Mouse (Mus musculus): ENCODE data around the gene Plin2. TPM values are rescaled to one million over a fixed set of nuclear protein-coding genes. Genes with fewer than 3 reads are reported as not detected.
"Not testable (repeated sequence)": the region's sequence is repeated elsewhere in the genome, so short reads cannot be mapped to it uniquely, and the experiment has no call there.

The Plin2 gene
- polyA plus RNA-seq, 1 experiment, result 60.7 TPM

- no peaks in the 10 kb centered on the region for H3K27me3 ChIP-seq (ENCODE audit: control insufficient read depth, insufficient read depth, low read length, poor library complexity, severe bottlenecking)
- H3K27ac ChIP-seq (ENCODE audit: insufficient read depth, low read length), result no peak overlapping the region
- H3K4me1 ChIP-seq (ENCODE audit: control insufficient read depth, insufficient read depth, low read length), result no peaks in the 10 kb centered on the region
- no peak for TF ChIP-seq CTCF (IDR thresholded peaks at IDR 0.05; ENCODE audit: low read depth, low read length)
- TF ChIP-seq EP300 (IDR thresholded peaks at IDR 0.05; ENCODE audit: insufficient read depth, low read depth, low read length), result no peak
- TF ChIP-seq POLR2A (IDR thresholded peaks at IDR 0.05; ENCODE audit: insufficient read depth, low read length), result no peak
- peaks cover 15% of the 10 kb centered on the region; the same call in 1 of the 2 replicates for H3K36me3 ChIP-seq (ENCODE audit: control insufficient read depth, insufficient read depth, low read length, poor library complexity, severe bottlenecking)
- no peak overlapping the region for H3K4me3 ChIP-seq (ENCODE audit: low read depth, low read length)
- no peak overlapping the region for H3K9ac ChIP-seq (ENCODE audit: low read depth, poor library complexity, severe bottlenecking)
- no peaks in the 10 kb centered on the region for H3K9me3 ChIP-seq (replicated peaks; ENCODE audit: control insufficient read depth, insufficient read depth, low read length, poor library complexity, severe bottlenecking)
Observed at GRCm38 (mm10) chr4:86657176-86657575, 12.7 kb downstream of the Plin2 start.

- H3K9ac ChIP-seq (ENCODE audit: low read depth, poor library complexity, severe bottlenecking); H3K27ac ChIP-seq (ENCODE audit: insufficient read depth, low read length); H3K4me3 ChIP-seq (ENCODE audit: low read depth, low read length); H3K4me1 ChIP-seq (ENCODE audit: control insufficient read depth, insufficient read depth, low read length); H3K27me3 ChIP-seq (ENCODE audit: control insufficient read depth, insufficient read depth, low read length, poor library complexity, severe bottlenecking); H3K9me3 ChIP-seq (replicated peaks; ENCODE audit: control insufficient read depth, insufficient read depth, low read length, poor library complexity, severe bottlenecking): not testable (repeated sequence)
- H3K36me3 ChIP-seq (ENCODE audit: control insufficient read depth, insufficient read depth, low read length, poor library complexity, severe bottlenecking), result peaks cover 12% of the 10 kb centered on the region; the same call in 1 of the 2 replicates
Observed at GRCm38 (mm10) chr4:86656410-86656809, 13.4 kb downstream of the Plin2 start.

GRCm38 (mm10) chr4:86651686-86652384 lies 18.0 kb downstream of the Plin2 start:
- Histone ChIP-seq H3K27ac (ENCODE audit: insufficient read depth, low read length) (no peak overlapping the region), H3K27me3 (ENCODE audit: control insufficient read depth, insufficient read depth, low read length, poor library complexity, severe bottlenecking) (no peaks in the 10 kb centered on the region), H3K9me3 (replicated peaks; ENCODE audit: control insufficient read depth, insufficient read depth, low read length, poor library complexity, severe bottlenecking) (no peaks in the 10 kb centered on the region; the same call in 1 of the 2 replicates), H3K36me3 (ENCODE audit: control insufficient read depth, insufficient read depth, low read length, poor library complexity, severe bottlenecking) (no peaks in the 10 kb centered on the region; the same call in 1 of the 2 replicates), H3K4me1 (ENCODE audit: control insufficient read depth, insufficient read depth, low read length) (no peaks in the 10 kb centered on the region), H3K4me3 (ENCODE audit: low read depth, low read length) (no peak overlapping the region), H3K9ac (ENCODE audit: low read depth, poor library complexity, severe bottlenecking) (no peak overlapping the region)
- no peak for TF ChIP-seq POLR2A (IDR thresholded peaks at IDR 0.05; ENCODE audit: insufficient read depth, low read length)
- no peak for TF ChIP-seq CTCF (IDR thresholded peaks at IDR 0.05; ENCODE audit: low read depth, low read length)
- no peak for TF ChIP-seq EP300 (IDR thresholded peaks at IDR 0.05; ENCODE audit: insufficient read depth, low read depth, low read length)

- H3K27me3 ChIP-seq (ENCODE audit: control insufficient read depth, insufficient read depth, low read length, poor library complexity, severe bottlenecking); H3K4me3 ChIP-seq (ENCODE audit: low read depth, low read length); H3K36me3 ChIP-seq (ENCODE audit: control insufficient read depth, insufficient read depth, low read length, poor library complexity, severe bottlenecking); H3K27ac ChIP-seq (ENCODE audit: insufficient read depth, low read length); H3K9ac ChIP-seq (ENCODE audit: low read depth, poor library complexity, severe bottlenecking); H3K4me1 ChIP-seq (ENCODE audit: control insufficient read depth, insufficient read depth, low read length); H3K9me3 ChIP-seq (replicated peaks; ENCODE audit: control insufficient read depth, insufficient read depth, low read length, poor library complexity, severe bottlenecking): not testable (repeated sequence)
Observed at GRCm38 (mm10) chr4:86648394-86648793, 21.5 kb downstream of the Plin2 start.

GRCm38 (mm10) chr4:86637561-86637960 lies 32.3 kb downstream of the Plin2 start:
- H3K4me1 ChIP-seq (ENCODE audit: control insufficient read depth, insufficient read depth, low read length); H3K9ac ChIP-seq (ENCODE audit: low read depth, poor library complexity, severe bottlenecking); H3K27me3 ChIP-seq (ENCODE audit: control insufficient read depth, insufficient read depth, low read length, poor library complexity, severe bottlenecking): not testable (repeated sequence)

GRCm38 (mm10) chr4:86634873-86635272 lies 35.0 kb downstream of the Plin2 start:
- not testable (repeated sequence) for H3K9me3 ChIP-seq (replicated peaks; ENCODE audit: control insufficient read depth, insufficient read depth, low read length, poor library complexity, severe bottlenecking); H3K4me3 ChIP-seq (ENCODE audit: low read depth, low read length); H3K4me1 ChIP-seq (ENCODE audit: control insufficient read depth, insufficient read depth, low read length); H3K27ac ChIP-seq (ENCODE audit: insufficient read depth, low read length); H3K36me3 ChIP-seq (ENCODE audit: control insufficient read depth, insufficient read depth, low read length, poor library complexity, severe bottlenecking); H3K27me3 ChIP-seq (ENCODE audit: control insufficient read depth, insufficient read depth, low read length, poor library complexity, severe bottlenecking); H3K9ac ChIP-seq (ENCODE audit: low read depth, poor library complexity, severe bottlenecking)

More at GRCm38 (mm10) chr4:86637561-86637960, 32.3 kb downstream of the Plin2 start:
- H3K9me3 ChIP-seq (replicated peaks; ENCODE audit: control insufficient read depth, insufficient read depth, low read length, poor library complexity, severe bottlenecking); H3K27ac ChIP-seq (ENCODE audit: insufficient read depth, low read length); H3K36me3 ChIP-seq (ENCODE audit: control insufficient read depth, insufficient read depth, low read length, poor library complexity, severe bottlenecking); H3K4me3 ChIP-seq (ENCODE audit: low read depth, low read length): not testable (repeated sequence)

- H3K9ac ChIP-seq (ENCODE audit: low read depth, poor library complexity, severe bottlenecking), result not testable (repeated sequence)
Observed at GRCm38 (mm10) chr4:86634312-86634711, 35.5 kb downstream of the Plin2 start.

GRCm38 (mm10) chr4:86632556-86632955 lies 37.3 kb downstream of the Plin2 start:
- not testable (repeated sequence) for H3K9ac ChIP-seq (ENCODE audit: low read depth, poor library complexity, severe bottlenecking); H3K9me3 ChIP-seq (replicated peaks; ENCODE audit: control insufficient read depth, insufficient read depth, low read length, poor library complexity, severe bottlenecking); H3K36me3 ChIP-seq (ENCODE audit: control insufficient read depth, insufficient read depth, low read length, poor library complexity, severe bottlenecking); H3K4me3 ChIP-seq (ENCODE audit: low read depth, low read length); H3K27ac ChIP-seq (ENCODE audit: insufficient read depth, low read length); H3K27me3 ChIP-seq (ENCODE audit: control insufficient read depth, insufficient read depth, low read length, poor library complexity, severe bottlenecking); H3K4me1 ChIP-seq (ENCODE audit: control insufficient read depth, insufficient read depth, low read length)

More at GRCm38 (mm10) chr4:86634312-86634711, 35.5 kb downstream of the Plin2 start:
- not testable (repeated sequence) for H3K27ac ChIP-seq (ENCODE audit: insufficient read depth, low read length); H3K9me3 ChIP-seq (replicated peaks; ENCODE audit: control insufficient read depth, insufficient read depth, low read length, poor library complexity, severe bottlenecking); H3K36me3 ChIP-seq (ENCODE audit: control insufficient read depth, insufficient read depth, low read length, poor library complexity, severe bottlenecking); H3K4me3 ChIP-seq (ENCODE audit: low read depth, low read length); H3K27me3 ChIP-seq (ENCODE audit: control insufficient read depth, insufficient read depth, low read length, poor library complexity, severe bottlenecking); H3K4me1 ChIP-seq (ENCODE audit: control insufficient read depth, insufficient read depth, low read length)
- TF ChIP-seq EP300 (IDR thresholded peaks at IDR 0.05; ENCODE audit: insufficient read depth, low read depth, low read length), result 0 out of 2 replicates have a peak, but pooled peaks have one; percentile 42
